Mouse (Mus musculus) bone marrow macrophage, adult 2 months (primary cell): ENCODE results near the gene S100a4.

Experiments used
- CTCF ChIP-seq: IDR thresholded peaks from 2 replicates; pipeline ENCODE4 v1.5.1; 2012; ENCODE audit warnings: low read depth, mild to moderate bottlenecking, low read length, moderate library complexity
- POLR2A ChIP-seq: IDR thresholded peaks from 2 replicates; pipeline ENCODE4 v1.6.1; 2012; ENCODE audit warnings: mild to moderate bottlenecking, low read depth, low read length, borderline replicate concordance

GRCm38 (mm10) chr3:90606185-90606584 is 2.6 kb downstream of the S100a4 start:
- TF ChIP-seq CTCF, result no peak
- TF ChIP-seq POLR2A, result no peak
